Mouse (Mus musculus) B cell, adult (primary cell): ENCODE measurements around the gene Zfp800. TPM values are rescaled to one million over a fixed set of nuclear protein-coding genes. Genes with fewer than 3 reads are reported as not detected.

Experiments used
- total RNA-seq: library from RNA; stranded (reverse); gene quantifications from 4 replicates; pipeline ENCODE4 v1.2.4, GENCODE M21; 2023; ENCODE audit not compliant: inconsistent age

Zfp800 gene
- 58.2 to 69.2 TPM (median 59.3 TPM) in 4 replicates for total RNA-seq

DNA sequence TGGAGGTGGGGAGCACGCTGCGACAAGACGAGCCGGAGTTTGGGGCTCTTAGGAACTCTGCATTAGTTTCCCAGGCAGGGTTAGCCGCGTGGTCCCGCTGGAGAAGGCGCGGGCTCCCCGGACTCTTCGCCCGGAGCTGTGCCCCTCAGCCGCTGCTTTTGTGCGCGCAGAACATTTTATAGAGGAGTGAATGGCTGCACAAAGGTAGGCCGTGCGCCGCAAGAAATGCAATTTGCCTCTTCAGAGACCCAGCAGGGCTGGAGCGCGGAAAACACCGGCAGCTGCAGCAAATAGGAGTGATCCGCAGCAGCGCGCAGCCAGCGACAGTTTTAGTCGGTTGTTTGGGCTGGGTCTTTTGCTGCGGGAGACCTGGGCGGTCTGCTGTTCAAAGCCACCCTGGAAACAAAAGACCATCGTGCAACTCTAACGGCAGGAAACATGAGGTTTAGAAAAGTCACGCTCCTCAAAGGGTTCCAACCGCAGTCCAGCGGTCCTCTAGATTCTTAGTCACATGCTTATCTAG, at the start of gene Zfp800:
TSS of gene Zfp800 (minus strand) at position 325 of the 523 bp plus-strand sequence.

DNA sequence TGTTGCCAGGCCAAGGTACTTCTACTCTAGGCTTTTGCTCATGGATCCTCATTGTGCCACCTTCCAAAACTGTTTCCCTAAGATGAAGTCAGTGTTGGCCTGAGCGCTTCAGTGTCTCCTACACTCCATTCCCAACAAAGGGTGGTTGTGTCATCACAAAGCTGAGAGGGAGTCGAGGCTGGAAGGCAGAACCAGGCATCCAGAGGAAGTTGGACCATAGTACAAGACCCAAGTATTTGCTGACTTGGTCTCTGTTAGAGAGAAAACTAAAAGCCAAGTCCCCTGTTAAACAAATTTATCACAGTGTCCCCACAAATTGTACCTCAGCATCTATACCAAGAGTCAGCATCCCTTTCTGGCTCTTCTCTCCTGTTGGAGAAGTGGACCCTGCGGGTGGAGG, 30.5 kb upstream of the Zfp800 start, which contains the start of gene Gcc1:
TSS of gene Gcc1 (minus strand) at position 101 of the 400 bp plus-strand sequence.

DNA sequence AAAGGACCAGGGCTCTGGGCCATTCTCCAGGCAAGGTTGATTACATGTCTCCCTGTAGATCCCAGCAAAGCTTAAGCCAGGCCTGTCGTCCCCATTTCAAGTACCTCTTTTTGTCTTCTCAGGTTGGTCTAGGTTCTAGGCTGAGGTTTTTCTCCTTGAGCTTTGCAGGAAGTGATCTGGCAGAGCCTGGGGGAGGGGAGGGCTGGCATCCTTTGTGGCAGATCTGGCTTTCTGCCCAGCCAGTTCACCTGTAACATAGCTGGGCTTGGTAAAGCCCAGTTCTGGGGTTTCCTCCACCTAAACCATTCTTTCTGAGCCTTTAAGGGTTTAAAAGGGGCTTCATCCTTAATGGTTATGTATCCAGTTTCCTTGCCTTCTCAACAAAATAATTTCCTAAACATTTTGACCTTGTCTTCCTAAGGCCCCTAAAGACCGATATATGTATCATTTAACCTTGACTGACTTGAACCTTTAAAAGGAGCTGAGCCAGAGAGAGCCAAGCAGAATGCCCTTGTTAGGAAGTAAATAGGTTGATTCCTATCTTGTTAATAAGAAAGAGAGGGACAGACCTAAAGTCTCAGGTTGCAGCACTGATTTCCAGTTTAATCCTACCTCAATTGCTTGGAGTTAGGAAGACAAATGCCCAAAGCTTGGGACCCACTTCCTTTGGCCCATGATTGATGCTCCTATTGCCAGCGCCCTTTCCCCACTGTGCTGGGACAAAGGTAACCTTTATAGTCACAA, 29.5 kb upstream of the Zfp800 start, which contains the start of gene Fscn3:
TSS of gene Fscn3 (plus strand) at position 694 of the 744 bp plus-strand sequence.

DNA sequence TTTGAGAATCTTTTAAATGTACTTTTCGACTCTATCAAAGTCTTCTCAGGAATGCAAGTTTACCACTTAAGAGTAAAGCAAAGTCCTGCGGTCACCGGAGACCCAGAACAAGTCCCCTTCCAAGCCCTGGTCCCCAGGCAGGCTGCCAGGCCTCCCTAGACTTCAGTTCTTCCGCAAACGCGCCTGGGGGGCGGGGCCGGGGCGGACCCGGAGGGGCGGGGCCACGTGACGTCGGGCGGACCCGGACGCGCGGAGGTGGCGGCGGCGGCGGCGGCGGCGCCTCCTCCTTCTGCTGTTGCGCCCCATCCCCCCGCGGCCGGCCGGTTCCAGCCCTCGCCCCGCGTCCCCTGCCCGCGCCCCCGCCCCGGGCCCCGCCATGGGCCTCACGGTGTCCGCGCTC, 25.5 kb upstream of the Zfp800 start, which contains the start of gene Arf5:
TSS of gene Arf5 (plus strand) at position 248 of the 400 bp plus-strand sequence.

Other genes with a start within 250 kb of the Zfp800 start
- 103 to 131 TPM (median 118 TPM) in 4 replicates for gene Arf5, start 25.6 kb upstream of the Zfp800 start, total RNA-seq
- 0.29 to 0.36 TPM (median 0.36 TPM) in 3 of 4 replicates, not detected in the other for gene Fscn3, start 29.8 kb upstream of the Zfp800 start, total RNA-seq
- gene Gcc1, start 30.4 kb upstream of the Zfp800 start, total RNA-seq, result 18.4 to 23.4 TPM (median 20.7 TPM) in 4 replicates
- gene Pax4, start 51.3 kb upstream of the Zfp800 start, total RNA-seq, result not detected in 4 replicates
- 98.0 to 101 TPM (median 100 TPM) in 4 replicates for gene Snd1, start 77.1 kb upstream of the Zfp800 start, total RNA-seq